Mouse (Mus musculus): ENCODE results near the gene Elmo1.

DNA sequence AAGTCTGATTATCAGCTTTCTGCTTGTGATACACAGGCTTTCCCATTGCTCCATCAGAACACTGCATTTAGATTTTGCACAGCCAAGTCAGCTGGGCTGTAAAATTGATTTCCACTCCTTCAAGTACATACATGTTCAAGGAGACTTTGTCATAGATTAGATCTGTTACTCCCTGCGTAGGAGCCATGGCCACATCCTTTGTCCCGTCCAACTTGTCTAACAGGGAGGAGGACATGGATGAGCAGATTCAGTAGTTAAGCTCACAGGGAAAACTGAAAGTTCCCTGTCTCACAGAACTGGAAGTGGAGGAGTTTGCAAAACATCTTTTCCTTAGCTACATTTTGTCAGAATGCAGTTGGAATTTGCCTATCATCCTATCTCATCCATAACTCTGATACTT is 484.8 kb downstream of the Elmo1 start:
- no peak for TF ChIP-seq CTCF (IDR thresholded peaks at IDR 0.05; ENCODE audit: control insufficient read depth, insufficient read depth, insufficient read length)
- TF ChIP-seq MAX (IDR thresholded peaks at IDR 0.05) = no peak
- TF ChIP-seq CEBPB (IDR thresholded peaks at IDR 0.05; ENCODE audit: low read depth) = no peak
- TF ChIP-seq MYOG (IDR thresholded peaks at IDR 0.05; ENCODE audit: control insufficient read depth, extremely low read depth, insufficient read length) = no peak
- TF ChIP-seq USF1 (IDR thresholded peaks at IDR 0.05; ENCODE audit: low read depth) = no peak
- no peak for TF ChIP-seq MYOD1 (IDR thresholded peaks at IDR 0.05; ENCODE audit: control insufficient read depth, insufficient read length, low read depth)

Measured in C2C12 (cell line).